Comparison of ENCODE assay signal across 19 mouse cellular contexts in genomic region chr19:24219011-24219410, GRCm38 (mm10). TPM values are rescaled to one million over a fixed set of nuclear protein-coding genes. Genes with fewer than 3 reads are reported as not detected.
DNase-seq lines count a peak whose midpoint lies in the region; ATAC-seq and TF ChIP-seq lines count a peak whose summit lies in the region.
"Had no signal": no experiment of that assay in that cellular context is flagged by ENCODE, and none has a peak within 500 bp of the region (broad histone marks: within the 10 kb centered on the region; RNA-seq: fewer than 3 reads in every experiment).

No protein-coding gene starts in this region.

- H3K9me3 ChIP-seq in forebrain, embryonic 10.5 days = no peaks in the 10 kb centered on the region
- H3K9me3 ChIP-seq in forebrain, embryonic 12.5 days = no peaks in the 10 kb centered on the region
- 0 out of 2 replicates have a peak, but pooled peaks cover 3% of the 10 kb centered on the region for H3K9me3 ChIP-seq in kidney, embryonic 16.5 days (ENCODE audit: low read length)
- H3K9me3 ChIP-seq: embryonic facial prominence, embryonic 15.5 days; heart, embryonic 13.5 days; hindbrain, embryonic 10.5 days; intestine, embryonic 15.5 days had no signal

- no peak overlapping the region for H3K4me3 ChIP-seq in forebrain, embryonic 10.5 days
- H3K4me3 ChIP-seq in forebrain, embryonic 12.5 days (replicated peaks) = no peak overlapping the region
- no peak overlapping the region for H3K4me3 ChIP-seq in heart, adult 2 months
- H3K4me3 ChIP-seq in kidney, embryonic 16.5 days (ENCODE audit: low read length) = no peak overlapping the region
- H3K4me3 ChIP-seq: embryonic facial prominence, embryonic 15.5 days; erythroblast, embryonic 14.5 days; heart, embryonic 13.5 days; hindbrain, embryonic 10.5 days; intestine, embryonic 15.5 days had no signal

- no peak for TF ChIP-seq POLR2A in heart, adult 2 months (IDR thresholded peaks at IDR 0.05; ENCODE audit: insufficient read depth, low read depth, low read length)

- peak overlapping the region; percentile 42; the same call in 1 of the 2 replicates for H3K27ac ChIP-seq in forebrain, embryonic 10.5 days
- H3K27ac ChIP-seq in forebrain, embryonic 12.5 days = no peak overlapping the region
- H3K27ac ChIP-seq in heart, adult 2 months = no peak overlapping the region
- H3K27ac ChIP-seq in kidney, embryonic 16.5 days (ENCODE audit: low read length) = peak overlapping the region; percentile 70
- H3K27ac ChIP-seq: embryonic facial prominence, embryonic 15.5 days; heart, embryonic 13.5 days; hindbrain, embryonic 10.5 days; hindbrain, embryonic 14.5 days; intestine, embryonic 15.5 days had no signal

- H3K36me3 ChIP-seq in forebrain, embryonic 10.5 days (replicated peaks) = no peaks in the 10 kb centered on the region
- H3K36me3 ChIP-seq in forebrain, embryonic 12.5 days (replicated peaks) = no peaks in the 10 kb centered on the region
- no peaks in the 10 kb centered on the region for H3K36me3 ChIP-seq in heart, adult 2 months (ENCODE audit: control insufficient read depth, insufficient read depth, low read length)
- H3K36me3 ChIP-seq in kidney, embryonic 16.5 days (ENCODE audit: insufficient read depth, low read length) = no peaks in the 10 kb centered on the region
- H3K36me3 ChIP-seq: embryonic facial prominence, embryonic 15.5 days; heart, embryonic 13.5 days; hindbrain, embryonic 10.5 days; intestine, embryonic 15.5 days had no signal

- WGBS in forebrain, embryonic 10.5 days = 84% methylated on average over 9 of the region's 9 CpGs
- 70% methylated on average over 9 of the region's 9 CpGs for whole genome bisulfite sequencing in forebrain, embryonic 12.5 days
- 69% methylated on average over 9 of the region's 9 CpGs for WGBS in heart, adult 2 months
- WGBS in kidney, embryonic 16.5 days = 50% methylated on average over 9 of the region's 9 CpGs

- H3K4me2 ChIP-seq in forebrain, embryonic 12.5 days = no peak overlapping the region
- no peak overlapping the region for H3K4me2 ChIP-seq in kidney, embryonic 16.5 days (replicated peaks; ENCODE audit: low read depth, low read length)
- H3K4me2 ChIP-seq: embryonic facial prominence, embryonic 15.5 days; heart, embryonic 13.5 days; hindbrain, embryonic 14.5 days; intestine, embryonic 15.5 days had no signal

- H3K79me2 ChIP-seq in heart, adult 2 months (replicated peaks; ENCODE audit: control insufficient read depth, insufficient read depth, low read length) = peaks cover 8% of the 10 kb centered on the region; the same call in 1 of the 2 replicates

- H3K27me3 ChIP-seq in forebrain, embryonic 10.5 days (ENCODE audit: poor library complexity, severe bottlenecking) = peaks cover 18% of the 10 kb centered on the region
- peaks cover 17% of the 10 kb centered on the region for H3K27me3 ChIP-seq in forebrain, embryonic 12.5 days
- H3K27me3 ChIP-seq in heart, adult 2 months (ENCODE audit: control insufficient read depth, insufficient read depth, low read length) = no peaks in the 10 kb centered on the region
- H3K27me3 ChIP-seq in kidney, embryonic 16.5 days (ENCODE audit: insufficient read depth, low read length) = no peaks in the 10 kb centered on the region
- H3K27me3 ChIP-seq: heart, embryonic 13.5 days; intestine, embryonic 15.5 days had no signal

- H3K9ac ChIP-seq in forebrain, embryonic 12.5 days = no peak overlapping the region
- H3K9ac ChIP-seq in heart, adult 2 months (ENCODE audit: low read depth, low read length) = 0 out of 2 replicates have a peak overlapping the region, but pooled peaks have one; percentile 37
- H3K9ac ChIP-seq in kidney, embryonic 16.5 days (replicated peaks; ENCODE audit: low read length) = no peak overlapping the region
- H3K9ac ChIP-seq: embryonic facial prominence, embryonic 15.5 days; heart, embryonic 13.5 days; hindbrain, embryonic 14.5 days; intestine, embryonic 15.5 days had no signal

- no peak for ATAC-seq in forebrain, embryonic 12.5 days (ENCODE audit: low FRiP score)
- no peak for ATAC-seq in kidney, embryonic 16.5 days (ENCODE audit: low FRiP score, low TSS enrichment)
- ATAC-seq: intestine, embryonic 15.5 days had no signal

- peaks cover 57% of the 10 kb centered on the region for H3K4me1 ChIP-seq in forebrain, embryonic 10.5 days
- H3K4me1 ChIP-seq in forebrain, embryonic 12.5 days = peaks cover 21% of the 10 kb centered on the region
- H3K4me1 ChIP-seq in heart, adult 2 months (ENCODE audit: control insufficient read depth, insufficient read depth, low read length) = peaks cover 7% of the 10 kb centered on the region
- peaks cover 33% of the 10 kb centered on the region for H3K4me1 ChIP-seq in kidney, embryonic 16.5 days (ENCODE audit: insufficient read depth, low read length)

- intact Hi-C loops in heart, adult 2 months (cut with DNase I) = no loop called here
- intact Hi-C loops in heart, postnatal 36 days (cut with DNase I) = no loop called here

- no peak for TF ChIP-seq EP300 in heart, adult 2 months (IDR thresholded peaks at IDR 0.05; ENCODE audit: insufficient read depth, low read depth, low read length)

- DNase-seq in forebrain, embryonic 10.5 days (ENCODE audit: extremely low spot score, low spot score) = no peak
- no peak for DNase-seq in heart, adult 2 months
- DNase-seq in heart, postnatal 36 days = no peak
- no peak for DNase-seq in kidney, adult 8-10 months
- no peak for DNase-seq in spleen, adult 12 weeks (ENCODE audit: low spot score)
- DNase-seq: adrenal gland, adult 2 months; adrenal gland, postnatal 25 days; cerebellum, adult 18-20 months; cerebellum, adult 9-11 months; cerebellum, postnatal 36 days; gastrocnemius, postnatal 10 days had no signal

- TF ChIP-seq CTCF in heart, adult 2 months (IDR thresholded peaks at IDR 0.05) = no peak

RNA-seq across cellular contexts. Expression of gene Tjp2, which starts 5.8 kb away (rescaled TPM):
- polyA plus RNA-seq in forebrain, embryonic 10.5 days (2016; fragmentation: Nextera tagmentation; extraction: Ambion mirVana) = 36.9 and 37.6 TPM in 2 replicates
- polyA plus RNA-seq in forebrain, embryonic 12.5 days (2016; fragmentation: Nextera tagmentation; extraction: Ambion mirVana) = 31.0 and 31.3 TPM in 2 replicates
- total RNA-seq in heart, adult 2 months (2021) = 10 to 100 TPM; 16.1 to 19.2 TPM
- polyA plus RNA-seq in heart, adult 2 months (2012; rRNA removed) = 7.9 and 10.2 TPM in 2 replicates
- total RNA-seq in heart, postnatal 36 days (2021) = 10 to 100 TPM; 18.2 to 21.3 TPM
- polyA plus RNA-seq in kidney, embryonic 16.5 days (2015; fragmentation: Nextera tagmentation; extraction: Ambion mirVana) = 31.0 and 33.2 TPM in 2 replicates

Comparison
In these comparisons a context has a peak if more than half of its experiments do, and no peak if none do; other contexts are left out.
1. H3K27ac ChIP-seq: peak in forebrain, embryonic 10.5 days (single experiment) and kidney, embryonic 16.5 days (single experiment); none in forebrain, embryonic 12.5 days (single experiment) and heart, adult 2 months (single experiment).